Mouse (Mus musculus): Measurements from ENCODE around the gene Fam177a.
"Not testable (repeated sequence)": the region's sequence is repeated elsewhere in the genome, so short reads cannot be mapped to it uniquely, and the experiment has no call there.

The Fam177a gene

GRCm38 (mm10) chr12:55124242-55124641 is at the start of gene Fam177a:
Gene Fam177a, plus strand, starts transcription at chr12:55124469.
- in situ Hi-C loops (cut with MboI), result not testable (repeated sequence)

- in situ Hi-C loops (cut with MboI), result no loop called here
Measured at GRCm38 (mm10) chr12:55075296-55075695, 49.0 kb upstream of the Fam177a start.

GRCm38 (mm10) chr12:55078706-55079105 is 45.6 kb upstream of the Fam177a start:
- in situ Hi-C loops (cut with MboI), result not testable (repeated sequence)

GRCm38 (mm10) chr12:55079726-55080600 is 44.3 kb upstream of the Fam177a start, which contains the start of the genes 2700097O09Rik and Srp54a:
Gene 2700097O09Rik, minus strand, starts transcription at chr12:55080110.
Gene Srp54a, plus strand, starts transcription at chr12:55080262.
- in situ Hi-C loops (cut with MboI), result not testable (repeated sequence)

- in situ Hi-C loops (cut with MboI), result not testable (repeated sequence)
Measured at GRCm38 (mm10) chr12:55080601-55080942, 43.7 kb upstream of the Fam177a start.

GRCm38 (mm10) chr12:55092127-55092526 is 32.1 kb upstream of the Fam177a start:
- in situ Hi-C loops (cut with MboI), result not testable (repeated sequence)

GRCm38 (mm10) chr12:55112616-55113015 is 11.7 kb upstream of the Fam177a start:
- in situ Hi-C loops (cut with MboI), result not testable (repeated sequence)

GRCm38 (mm10) chr12:55124731-55125130 is 462 bp downstream of the Fam177a start:
- in situ Hi-C loops (cut with MboI), result not testable (repeated sequence)

- in situ Hi-C loops (cut with MboI), result not testable (repeated sequence)
Measured at GRCm38 (mm10) chr12:55135540-55135939, 11.3 kb downstream of the Fam177a start.

- in situ Hi-C loops (cut with MboI), result not testable (repeated sequence)
Measured at GRCm38 (mm10) chr12:55137859-55138258, 13.6 kb downstream of the Fam177a start.

- in situ Hi-C loops (cut with MboI), result not testable (repeated sequence)
Measured at GRCm38 (mm10) chr12:55154559-55155448, 30.5 kb downstream of the Fam177a start, which contains the start of gene Srp54b. Gene Srp54b, plus strand, starts transcription at chr12:55155104.

GRCm38 (mm10) chr12:55155449-55155783 is 31.1 kb downstream of the Fam177a start:
- in situ Hi-C loops (cut with MboI), result not testable (repeated sequence)

- in situ Hi-C loops (cut with MboI), result not testable (repeated sequence)
Measured at GRCm38 (mm10) chr12:55167034-55167557, 42.8 kb downstream of the Fam177a start.

GRCm38 (mm10) chr12:55187686-55188085 is 63.4 kb downstream of the Fam177a start:
- in situ Hi-C loops (cut with MboI), result not testable (repeated sequence)

- in situ Hi-C loops (cut with MboI), result not testable (repeated sequence)
Measured at GRCm38 (mm10) chr12:55189127-55189526, 64.9 kb downstream of the Fam177a start.
